Mouse (Mus musculus) CH12.LX (cell line): ENCODE measurements around the gene Igdcc4. TPM values are rescaled to one million over a fixed set of nuclear protein-coding genes. Genes with fewer than 3 reads are reported as not detected.
"Not testable (repeated sequence)": the region's sequence is repeated elsewhere in the genome, so short reads cannot be mapped to it uniquely, and the experiment has no call there.

Experiments used
- DNase-seq: peaks from one replicate; pipeline ENCODE4 v3.0.0-alpha.2; 2013; ENCODE audit errors: extremely low read depth
- H3K27ac ChIP-seq: 2 replicates; pipeline ENCODE4 v1.5.1; 2012; ENCODE audit warnings: low read depth, mild to moderate bottlenecking, control low read depth, moderate library complexity; ENCODE audit not compliant: insufficient read depth
- H3K27me3 ChIP-seq: replicated peaks from 2 replicates; pipeline ENCODE3; 2012; ENCODE audit warnings: inconsistent platforms
- H3K36me3 ChIP-seq, 2 experiments: replicated peaks in 1 of 2; 2 replicates each; pipeline versions ENCODE3 to v1.6.1; 2012; ENCODE audit warnings: inconsistent platforms in 1 of 2, low read length in 1 of 2, mild to moderate bottlenecking in 1 of 2, mixed read lengths in 1 of 2, moderate library complexity in 1 of 2; ENCODE audit not compliant: control insufficient read depth in 1 of 2, insufficient read depth in 1 of 2
- H3K4me1 ChIP-seq, 2 experiments: 2 replicates each; pipeline ENCODE4 v1.6.1; 2012; ENCODE audit warnings: inconsistent platforms in 1 of 2, moderate library complexity in 1 of 2; ENCODE audit not compliant: insufficient read depth in 2 of 2, control insufficient read depth in 1 of 2
- H3K4me2 ChIP-seq: 2 replicates; pipeline ENCODE4 v1.6.1; 2012; ENCODE audit warnings: low read depth, mild to moderate bottlenecking, control low read depth; ENCODE audit not compliant: poor library complexity, insufficient read depth, severe bottlenecking
- H3K4me3 ChIP-seq, 3 experiments: fragments of 150-350 bp in 1 of 3; sonication (generic) in 1 of 3; replicated peaks in 1 of 3; 2 replicates each; pipeline versions ENCODE3 to v1.5.1; 2011 to 2012; ENCODE audit warnings: low read depth in 2 of 3, low read length in 2 of 3, mild to moderate bottlenecking in 2 of 3, moderate library complexity in 2 of 3, control low read depth in 1 of 3, improper control_type of control experiment in 1 of 3, inconsistent platforms in 1 of 3, mixed read lengths in 1 of 3; ENCODE audit not compliant: poor library complexity in 1 of 3
- H3K79me2 ChIP-seq: replicated peaks from 2 replicates; pipeline ENCODE4 v1.6.1; 2012; ENCODE audit warnings: mild to moderate bottlenecking, moderate library complexity; ENCODE audit not compliant: control insufficient read depth, poor library complexity, insufficient read depth, severe bottlenecking; ENCODE audit errors: extremely low read depth
- H3K9ac ChIP-seq: 2 replicates; pipeline ENCODE4 v1.6.1; 2012; ENCODE audit warnings: low read depth, mild to moderate bottlenecking, control low read depth, moderate library complexity; ENCODE audit not compliant: insufficient read depth
- H3K9me3 ChIP-seq: replicated peaks from 2 replicates; pipeline ENCODE3; 2012; ENCODE audit warnings: low read length, inconsistent platforms, mixed read lengths
- BHLHE40 ChIP-seq: IDR thresholded peaks from 2 replicates; pipeline ENCODE4 v1.6.1; 2011; ENCODE audit warnings: mild to moderate bottlenecking, low read depth, low read length, improper control_type of control experiment
- E2F4 ChIP-seq: IDR thresholded peaks from 2 replicates; pipeline ENCODE4 v1.6.1; 2011; ENCODE audit warnings: low read depth, low read length, improper control_type of control experiment; ENCODE audit not compliant: insufficient replicate concordance
- ELF1 ChIP-seq: IDR thresholded peaks from 2 replicates; pipeline ENCODE4 v1.6.1; 2014; ENCODE audit warnings: low read depth, mild to moderate bottlenecking, inconsistent platforms, low read length, improper control_type of control experiment
- EP300 ChIP-seq: IDR thresholded peaks from 2 replicates; pipeline ENCODE4 v1.6.1; 2011; ENCODE audit warnings: low read length, improper control_type of control experiment
- ETS1 ChIP-seq: conservative IDR thresholded peaks from 2 replicates; pipeline ENCODE4 v1.6.1; 2012; ENCODE audit warnings: low read depth, mild to moderate bottlenecking, inconsistent platforms, low read length, improper control_type of control experiment, moderate library complexity
- IRF4 ChIP-seq: IDR thresholded peaks from 2 replicates; pipeline ENCODE4 v1.6.1; 2014; ENCODE audit warnings: low read depth, mild to moderate bottlenecking, inconsistent platforms, low read length, improper control_type of control experiment
- JUN ChIP-seq: IDR thresholded peaks from 2 replicates; pipeline ENCODE4 v1.6.1; 2011; ENCODE audit warnings: low read depth, mild to moderate bottlenecking, low read length, improper control_type of control experiment, moderate library complexity; ENCODE audit not compliant: insufficient read depth
- MAX ChIP-seq: IDR thresholded peaks from 2 replicates; pipeline ENCODE4 v1.6.1; 2011; ENCODE audit warnings: low read length, improper control_type of control experiment
- MAZ ChIP-seq: IDR thresholded peaks from 2 replicates; pipeline ENCODE4 v1.6.1; 2012; ENCODE audit warnings: low read depth, mild to moderate bottlenecking, inconsistent platforms, low read length, improper control_type of control experiment, moderate library complexity
- NELFE ChIP-seq: IDR thresholded peaks from 2 replicates; pipeline ENCODE4 v1.6.1; 2011; ENCODE audit warnings: low read depth, low read length, improper control_type of control experiment
- NRF1 ChIP-seq: IDR thresholded peaks from 2 replicates; pipeline ENCODE4 v1.6.1; 2014; ENCODE audit warnings: low read depth, mild to moderate bottlenecking, inconsistent platforms, low read length, improper control_type of control experiment, moderate library complexity
- PAX5 ChIP-seq: IDR thresholded peaks from 2 replicates; pipeline ENCODE4 v1.6.1; 2012; ENCODE audit warnings: low read length, inconsistent platforms, mixed read lengths
- RAD21 ChIP-seq: IDR thresholded peaks from 2 replicates; pipeline ENCODE4 v1.6.1; 2011; ENCODE audit warnings: low read depth, mild to moderate bottlenecking, low read length, improper control_type of control experiment, moderate library complexity
- SMC3 ChIP-seq: IDR thresholded peaks from 2 replicates; pipeline ENCODE4 v1.6.1; 2011; ENCODE audit warnings: low read depth, low read length, improper control_type of control experiment
- ZMIZ1 ChIP-seq: IDR thresholded peaks from 2 replicates; pipeline ENCODE4 v1.6.1; 2012; ENCODE audit warnings: low read depth, mild to moderate bottlenecking, inconsistent platforms, low read length, improper control_type of control experiment
- dilution Hi-C: fragments of 300-500 bp; cut with MboI; formaldehyde crosslinking; loops from 2 replicates; pipeline ENCODE4 v1.14.3; 2020; ENCODE audit warnings: low sequenced_read_pairs; ENCODE audit not compliant: extremely low pct_unique_long_range_greater_than_20kb, extremely low pct_ligation_motif_present
- in situ Hi-C: fragments of 300-500 bp; cut with MboI; formaldehyde crosslinking; loops from 3 replicates; pipeline ENCODE4 v1.14.3; 2019; ENCODE audit warnings: low sequenced_read_pairs, low pct_ligation_motif_present, low pct_unique_long_range_greater_than_20kb, mixed read lengths
- polyA plus RNA-seq: library from polyadenylated mRNA; unstranded; fragments of >175 nt; gene quantifications from 2 replicates; pipeline ENCODE4 v1.2.1, GENCODE M21; 2012; ENCODE audit warnings: low read depth; ENCODE audit not compliant: insufficient read length
- total RNA-seq, 2 experiments: library from RNA; depleted of rRNA; stranded (reverse); fragments of 300-350 nt in 1 of 2; fragments of >200 nt in 1 of 2; gene quantifications; 2 replicates each; pipeline ENCODE4 v1.2.3; 2012 to 2014

Gene Igdcc4
- total and polyA plus RNA-seq, 3 experiments, result 0.13 to 0.23 TPM; not detected in 1

- peaks cover 7 to 56% of the 10 kb centered on the region in 2 experiments; a peak in 3 of 4 replicates for H3K4me1 ChIP-seq
- H3K4me2 ChIP-seq, result no peak overlapping the region
- H3K9me3 ChIP-seq, result no peaks in the 10 kb centered on the region
- dilution Hi-C loops, result no loop called here
- no peak overlapping the region for H3K27ac ChIP-seq
- H3K9ac ChIP-seq, result no peak overlapping the region
- no peaks in the 10 kb centered on the region for H3K27me3 ChIP-seq
- no peak for TF ChIP-seq MAZ
- no peak for TF ChIP-seq PAX5
- peak; percentile 16; the same call in 1 of the 2 replicates for TF ChIP-seq BHLHE40
- TF ChIP-seq NRF1, result no peak
- TF ChIP-seq, all 38 proteins: peak for 1
- no peaks in the 10 kb centered on the region for H3K79me2 ChIP-seq
- peak; percentile 63 for DNase-seq
- in situ Hi-C loops, result no loop called here
- peaks cover 49 to 69% of the 10 kb centered on the region in 2 experiments for H3K36me3 ChIP-seq
- no peak overlapping the region for H3K4me3 ChIP-seq
These were observed 23.8 kb upstream of the Igdcc4 start for GRCm38 (mm10) chr9:65077536-65077935.

GRCm38 (mm10) chr9:65080141-65080540 is 21.1 kb upstream of the Igdcc4 start:
- H3K9me3 ChIP-seq, H3K4me2 ChIP-seq, H3K27ac ChIP-seq, H3K27me3 ChIP-seq, dilution Hi-C loops, in situ Hi-C loops, H3K4me3 ChIP-seq, DNase-seq, H3K79me2 ChIP-seq, H3K9ac ChIP-seq: not testable (repeated sequence)
- H3K36me3 ChIP-seq, result peaks cover 44 to 80% of the 10 kb centered on the region in 2 experiments
- peaks cover 11 to 59% of the 10 kb centered on the region in 2 experiments for H3K4me1 ChIP-seq

GRCm38 (mm10) chr9:65083075-65083765 is 18.1 kb upstream of the Igdcc4 start:
- no peak overlapping the region for H3K27ac ChIP-seq
- H3K4me2 ChIP-seq, result no peak overlapping the region
- no peak overlapping the region for H3K4me3 ChIP-seq
- H3K4me1 ChIP-seq, result peaks cover 14 to 49% of the 10 kb centered on the region in 2 experiments
- no peak overlapping the region for H3K9ac ChIP-seq
- H3K27me3 ChIP-seq, result no peaks in the 10 kb centered on the region
- no peaks in the 10 kb centered on the region for H3K79me2 ChIP-seq
- H3K36me3 ChIP-seq, result peaks cover 36 to 64% of the 10 kb centered on the region in 2 experiments
- dilution Hi-C loops, result no loop called here
- H3K9me3 ChIP-seq, result no peaks in the 10 kb centered on the region
- TF ChIP-seq ELF1 (no peak), SMC3 (no peak), NELFE (no peak), ETS1 (peak; percentile 36; the same call in 1 of the 2 replicates), NRF1 (peak; percentile 57), E2F4 (no peak), MAX (no peak), IRF4 (no peak), BHLHE40 (peak; percentile 59), RAD21 (no peak), JUN (no peak), ZMIZ1 (no peak), EP300 (peak; percentile 19; the same call in 1 of the 2 replicates)
- DNase-seq, result peak; percentile 38
- in situ Hi-C loops, result no loop called here
